Mouse (Mus musculus) ES-Bruce4 (cell line): ENCODE results near the gene Shb.
"Not testable (repeated sequence)": the region's sequence is repeated elsewhere in the genome, so short reads cannot be mapped to it uniquely, and the experiment has no call there.

Source experiments
- CTCF ChIP-seq: IDR thresholded peaks from one replicate; pipeline ENCODE4 v1.8.1; 2011; ENCODE audit warnings: low read depth, low read length
- POLR2A ChIP-seq: IDR thresholded peaks from one replicate; pipeline ENCODE4 v1.8.1; 2011; ENCODE audit warnings: low read length; ENCODE audit not compliant: insufficient read depth

DNA sequence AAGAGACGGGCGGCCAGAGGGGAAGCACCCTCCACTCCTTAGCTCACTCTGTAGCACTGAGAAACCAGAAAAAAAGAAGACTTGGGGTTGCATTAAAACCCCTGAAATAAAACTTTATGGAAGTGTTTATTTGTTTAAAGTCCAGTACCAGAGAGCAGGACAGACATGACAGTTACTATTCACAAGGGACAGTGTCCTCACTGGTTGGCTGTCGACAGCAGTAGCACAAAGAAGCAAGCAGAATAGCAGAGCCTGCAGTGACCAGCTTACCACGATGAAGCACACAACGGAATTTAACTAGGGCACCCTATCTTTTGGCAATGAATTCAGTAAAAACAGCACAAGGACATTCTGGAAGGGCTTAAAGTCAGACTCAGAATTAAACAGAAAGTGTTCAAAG is 134.0 kb downstream of the Shb start:
- not testable (repeated sequence) for TF ChIP-seq POLR2A, CTCF
